Mouse (Mus musculus) ES-Bruce4 (cell line): ENCODE measurements around the gene Bola1.

Experiments
- CTCF ChIP-seq: IDR thresholded peaks from one replicate; pipeline ENCODE4 v1.8.1; 2011; ENCODE audit warnings: low read depth, low read length
- EP300 ChIP-seq: IDR thresholded peaks from 2 replicates; pipeline ENCODE4 v1.6.1; 2011; ENCODE audit warnings: low read depth, low read length; ENCODE audit not compliant: insufficient read depth
- POLR2A ChIP-seq: IDR thresholded peaks from one replicate; pipeline ENCODE4 v1.8.1; 2011; ENCODE audit warnings: low read length; ENCODE audit not compliant: insufficient read depth

GRCm38 (mm10) chr3:96171583-96172196, 47.8 kb downstream of the Bola1 start:
- no peak for TF ChIP-seq CTCF
- TF ChIP-seq POLR2A = no peak
- TF ChIP-seq EP300 = no peak
